Mouse (Mus musculus): Measurements from ENCODE around the gene Srgap3. TPM values are rescaled to one million over a fixed set of nuclear protein-coding genes. Genes with fewer than 3 reads are reported as not detected.

The Srgap3 gene
- polyA plus RNA-seq, 1 experiment = 77.3 TPM

DNA sequence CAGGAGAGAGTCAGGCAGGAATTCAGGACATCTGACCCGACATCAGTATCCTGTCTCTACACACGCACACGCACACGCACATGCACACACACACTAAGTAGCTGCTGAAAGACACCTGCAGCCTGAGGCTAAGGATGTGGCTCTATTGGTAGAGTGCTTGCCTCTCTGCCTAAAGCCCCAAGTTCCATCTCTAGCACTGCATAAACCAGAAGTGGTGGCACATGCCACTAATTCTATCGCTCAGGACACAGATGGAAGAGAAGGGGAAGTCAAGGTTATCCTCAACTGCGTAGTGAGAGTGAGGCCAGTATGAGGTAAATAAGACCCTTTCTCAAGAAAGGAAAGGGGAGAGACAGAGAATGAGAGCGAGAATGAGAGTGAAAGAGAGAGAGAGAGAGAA lies 6.8 kb upstream of the Srgap3 start:
- TF ChIP-seq CTCF (IDR thresholded peaks at IDR 0.05; ENCODE audit: insufficient read depth, low read depth, low read length) = no peak
- no peak for TF ChIP-seq POLR2A (IDR thresholded peaks at IDR 0.05; ENCODE audit: insufficient read depth, low read depth, low read length)
- peaks cover 5% of the 10 kb centered on the region for H3K4me1 ChIP-seq (ENCODE audit: control insufficient read depth, insufficient read depth, low read length)
- H3K4me3 ChIP-seq (ENCODE audit: insufficient read depth, low read depth, low read length) = no peak overlapping the region
- WGBS = 93% methylated on average over 7 of the region's 7 CpGs
- H3K27ac ChIP-seq (ENCODE audit: insufficient read depth, low read depth, low read length) = no peak overlapping the region

DNA sequence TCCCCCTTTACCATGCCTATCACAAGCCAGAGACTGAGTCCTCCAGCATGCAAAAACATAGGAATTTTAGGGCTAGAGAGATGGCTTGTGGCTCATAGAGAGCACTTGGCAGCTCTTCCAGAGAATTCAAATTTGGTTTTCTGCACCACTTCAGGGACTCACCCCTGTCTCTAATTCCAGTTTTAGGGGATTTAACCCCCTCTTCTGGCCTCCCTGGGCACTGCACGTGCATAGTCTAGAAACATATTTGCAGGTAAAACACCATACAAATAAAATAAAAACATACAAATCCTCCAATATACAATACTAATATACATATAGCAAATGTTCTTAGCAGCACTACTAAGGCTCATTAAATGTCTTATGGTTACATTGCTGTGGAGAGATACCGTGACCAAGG lies 4.2 kb upstream of the Srgap3 start:
- no peak overlapping the region for H3K4me3 ChIP-seq (ENCODE audit: insufficient read depth, low read depth, low read length)
- WGBS = 91% methylated on average over 2 of the region's 2 CpGs
- TF ChIP-seq CTCF (IDR thresholded peaks at IDR 0.05; ENCODE audit: insufficient read depth, low read depth, low read length) (no peak), POLR2A (IDR thresholded peaks at IDR 0.05; ENCODE audit: insufficient read depth, low read depth, low read length) (no peak)
- no peak overlapping the region for H3K27ac ChIP-seq (ENCODE audit: insufficient read depth, low read depth, low read length)
- H3K4me1 ChIP-seq (ENCODE audit: control insufficient read depth, insufficient read depth, low read length) = 0 out of 2 replicates have a peak, but pooled peaks cover 4% of the 10 kb centered on the region

DNA sequence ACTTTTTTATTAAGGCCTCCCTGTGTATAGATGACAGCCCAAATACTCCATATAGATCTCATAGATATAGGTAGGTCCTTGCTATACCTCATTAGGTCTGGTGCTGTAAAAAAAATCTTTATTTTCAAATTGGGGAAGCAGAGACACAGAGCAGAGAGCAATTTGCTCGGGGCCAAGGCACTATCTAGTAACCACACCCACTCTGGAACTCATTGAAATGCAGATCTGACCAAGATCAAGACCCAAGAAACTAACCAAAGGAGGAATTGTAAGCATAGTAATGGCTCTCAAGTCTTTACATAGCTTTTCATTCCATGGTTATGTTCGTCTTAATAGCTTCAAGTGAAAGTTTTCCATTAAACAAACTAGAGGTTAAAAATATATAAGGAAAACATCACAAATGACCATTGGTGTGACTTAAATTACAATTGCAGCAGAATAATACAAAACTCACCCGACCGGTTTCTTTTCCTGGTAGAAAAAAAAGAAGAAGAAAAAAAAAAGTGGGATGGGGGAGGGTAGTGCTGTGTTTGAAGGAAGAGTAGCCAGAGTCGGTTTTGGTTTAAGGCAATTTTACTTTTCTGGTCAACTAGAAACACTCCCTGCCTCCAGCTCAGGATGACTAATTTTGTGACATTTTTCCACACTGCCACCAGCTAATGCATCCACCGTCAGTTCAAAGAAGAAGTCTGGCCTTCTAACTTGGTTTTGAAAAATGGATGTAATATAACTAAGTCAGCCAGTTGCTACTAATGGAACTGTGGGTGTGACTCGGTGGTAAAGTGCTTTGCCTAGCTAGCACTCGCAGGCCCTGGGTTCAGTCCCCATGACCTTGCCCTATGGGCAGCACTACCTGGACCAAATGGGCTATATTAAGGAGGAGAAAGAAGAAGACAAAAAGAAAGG lies 3.4 kb upstream of the Srgap3 start:
- Histone ChIP-seq H3K4me1 (ENCODE audit: control insufficient read depth, insufficient read depth, low read length) (0 out of 2 replicates have a peak, but pooled peaks cover 4% of the 10 kb centered on the region), H3K4me3 (ENCODE audit: insufficient read depth, low read depth, low read length) (no peak overlapping the region), H3K27ac (ENCODE audit: insufficient read depth, low read depth, low read length) (no peak overlapping the region)
- 69% methylated on average over 8 of the region's 8 CpGs for WGBS
- TF ChIP-seq POLR2A (IDR thresholded peaks at IDR 0.05; ENCODE audit: insufficient read depth, low read depth, low read length) (no peak), CTCF (IDR thresholded peaks at IDR 0.05; ENCODE audit: insufficient read depth, low read depth, low read length) (no peak)

DNA sequence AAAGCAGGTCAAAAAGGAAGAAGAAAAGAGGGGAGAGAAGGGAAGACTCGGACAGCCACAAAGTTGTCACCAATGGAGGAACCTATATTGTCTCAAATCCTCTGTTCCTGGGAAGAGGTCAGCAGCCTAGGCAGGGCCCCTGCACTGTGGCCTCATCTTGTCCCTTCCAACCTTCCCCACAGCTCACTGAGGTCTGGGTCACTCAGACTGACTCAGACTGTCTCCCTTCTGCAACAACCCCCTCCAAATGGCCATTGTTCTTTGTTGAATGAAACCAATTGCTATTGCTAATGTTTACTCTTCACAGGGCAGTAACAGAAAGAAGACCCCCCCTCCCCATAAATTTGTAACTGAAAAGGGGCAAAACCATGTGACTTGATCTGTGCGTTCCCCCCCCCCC lies 2.2 kb upstream of the Srgap3 start:
- peaks cover 4% of the 10 kb centered on the region; the same call in 1 of the 2 replicates for H3K4me1 ChIP-seq (ENCODE audit: control insufficient read depth, insufficient read depth, low read length)
- WGBS = 72% methylated on average over 2 of the region's 2 CpGs
- TF ChIP-seq POLR2A (IDR thresholded peaks at IDR 0.05; ENCODE audit: insufficient read depth, low read depth, low read length) = no peak
- TF ChIP-seq CTCF (IDR thresholded peaks at IDR 0.05; ENCODE audit: insufficient read depth, low read depth, low read length) = no peak
- no peak overlapping the region for H3K4me3 ChIP-seq (ENCODE audit: insufficient read depth, low read depth, low read length)
- H3K27ac ChIP-seq (ENCODE audit: insufficient read depth, low read depth, low read length) = no peak overlapping the region

DNA sequence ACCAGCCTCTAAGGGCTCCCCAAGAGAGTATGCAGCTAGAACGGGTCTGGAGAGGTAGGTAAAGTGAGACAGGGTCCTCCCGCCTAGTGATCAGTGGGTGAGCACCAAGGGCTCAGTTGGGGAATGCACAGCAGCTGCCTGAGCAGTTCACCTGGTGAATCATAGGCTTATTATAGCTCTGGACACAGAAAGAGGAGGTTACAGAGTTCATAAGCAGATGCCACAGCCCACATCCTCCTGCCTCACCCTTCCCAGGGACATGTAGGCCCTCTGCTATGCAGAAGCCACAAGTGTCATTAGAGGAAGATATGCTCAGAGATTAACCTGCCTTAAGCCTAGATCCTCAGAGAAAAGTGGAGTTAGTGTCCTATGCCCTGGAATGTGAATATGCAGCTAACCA lies 1.4 kb upstream of the Srgap3 start:
- Histone ChIP-seq H3K27ac (ENCODE audit: insufficient read depth, low read depth, low read length) (no peak overlapping the region), H3K4me1 (ENCODE audit: control insufficient read depth, insufficient read depth, low read length) (peaks cover 9% of the 10 kb centered on the region), H3K4me3 (ENCODE audit: insufficient read depth, low read depth, low read length) (no peak overlapping the region)
- TF ChIP-seq POLR2A (IDR thresholded peaks at IDR 0.05; ENCODE audit: insufficient read depth, low read depth, low read length) (no peak), CTCF (IDR thresholded peaks at IDR 0.05; ENCODE audit: insufficient read depth, low read depth, low read length) (no peak)
- 81% methylated on average over 2 of the region's 2 CpGs for WGBS

DNA sequence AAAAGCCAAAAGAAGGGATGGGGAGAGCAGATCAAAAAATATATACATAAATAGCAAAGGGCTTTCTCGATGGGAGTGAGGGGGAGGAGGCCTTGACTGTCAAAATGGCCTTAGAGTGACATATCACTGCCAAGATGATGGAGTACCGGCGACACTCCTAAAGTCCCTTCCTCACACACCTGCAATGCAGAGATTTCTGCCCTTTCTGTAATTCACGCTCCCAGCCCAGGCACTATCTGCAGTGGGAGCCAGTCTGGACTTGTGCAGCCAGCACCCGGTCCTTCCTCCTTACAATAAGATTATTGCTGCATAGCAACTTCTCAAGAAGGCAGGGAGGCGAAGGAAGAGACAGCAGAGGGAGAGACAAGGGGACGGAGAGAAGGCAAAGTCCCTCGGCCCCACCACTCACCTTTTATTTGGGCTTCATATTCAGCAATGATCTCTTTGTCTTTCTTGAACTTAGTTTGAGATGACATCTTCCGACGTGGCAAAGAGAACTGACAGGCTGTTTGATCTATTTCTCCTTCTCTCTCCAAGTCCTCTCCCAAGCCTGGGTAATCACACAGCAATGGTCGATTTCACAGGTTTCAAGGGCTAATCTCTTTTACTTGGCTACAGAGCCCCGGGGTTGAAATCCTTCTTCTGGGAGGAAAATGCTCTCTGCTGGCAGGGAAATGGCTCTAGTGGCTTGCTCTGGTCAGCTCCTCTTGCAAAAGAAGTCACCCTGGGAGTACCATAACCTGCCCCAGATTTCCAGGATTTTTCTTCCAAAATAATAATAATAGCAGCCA lies 850 bp downstream of the Srgap3 start:
- Histone ChIP-seq H3K27ac (ENCODE audit: insufficient read depth, low read depth, low read length) (peak overlapping the region; percentile 93), H3K4me1 (ENCODE audit: control insufficient read depth, insufficient read depth, low read length) (peaks cover 13% of the 10 kb centered on the region), H3K4me3 (ENCODE audit: insufficient read depth, low read depth, low read length) (peak overlapping the region; percentile 88)
- WGBS = 2% methylated on average over 12 of the region's 12 CpGs
- TF ChIP-seq POLR2A (IDR thresholded peaks at IDR 0.05; ENCODE audit: insufficient read depth, low read depth, low read length) (no peak), CTCF (IDR thresholded peaks at IDR 0.05; ENCODE audit: insufficient read depth, low read depth, low read length) (no peak)

DNA sequence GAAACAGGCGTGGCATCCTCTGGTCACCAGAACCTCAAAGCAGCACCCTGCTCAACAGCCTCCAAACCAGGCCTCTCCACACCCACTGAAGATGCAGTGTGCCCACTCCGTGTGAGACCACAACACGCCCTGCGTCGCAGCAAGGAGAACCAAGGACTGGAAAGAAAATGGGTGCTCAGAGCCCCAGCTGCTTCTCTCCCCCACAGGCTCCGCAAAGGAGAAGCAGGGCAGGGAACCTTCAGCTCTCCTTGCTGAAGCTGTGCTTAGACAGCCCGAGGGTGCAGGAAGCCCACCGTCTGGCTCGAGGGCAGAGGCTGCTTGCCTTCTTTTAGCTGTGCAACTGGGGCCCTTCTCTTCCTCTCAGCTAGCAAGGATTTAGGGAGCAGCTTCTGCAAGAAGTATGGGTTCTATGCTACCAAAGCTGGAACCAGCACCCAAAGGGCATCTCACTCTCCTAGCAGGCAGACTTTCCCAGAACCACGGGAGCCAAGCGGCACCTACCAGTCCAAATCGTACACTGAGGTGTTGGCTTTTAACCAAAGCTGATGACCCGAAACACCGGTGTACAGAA lies 1.8 kb downstream of the Srgap3 start:
- H3K4me3 ChIP-seq (ENCODE audit: insufficient read depth, low read depth, low read length) = peak overlapping the region; percentile 96
- no peak for TF ChIP-seq CTCF (IDR thresholded peaks at IDR 0.05; ENCODE audit: insufficient read depth, low read depth, low read length)
- TF ChIP-seq POLR2A (IDR thresholded peaks at IDR 0.05; ENCODE audit: insufficient read depth, low read depth, low read length) = no peak
- peak overlapping the region; percentile 97 for H3K27ac ChIP-seq (ENCODE audit: insufficient read depth, low read depth, low read length)
- H3K4me1 ChIP-seq (ENCODE audit: control insufficient read depth, insufficient read depth, low read length) = peaks cover 21% of the 10 kb centered on the region
- WGBS = 3% methylated on average over 14 of the region's 14 CpGs

DNA sequence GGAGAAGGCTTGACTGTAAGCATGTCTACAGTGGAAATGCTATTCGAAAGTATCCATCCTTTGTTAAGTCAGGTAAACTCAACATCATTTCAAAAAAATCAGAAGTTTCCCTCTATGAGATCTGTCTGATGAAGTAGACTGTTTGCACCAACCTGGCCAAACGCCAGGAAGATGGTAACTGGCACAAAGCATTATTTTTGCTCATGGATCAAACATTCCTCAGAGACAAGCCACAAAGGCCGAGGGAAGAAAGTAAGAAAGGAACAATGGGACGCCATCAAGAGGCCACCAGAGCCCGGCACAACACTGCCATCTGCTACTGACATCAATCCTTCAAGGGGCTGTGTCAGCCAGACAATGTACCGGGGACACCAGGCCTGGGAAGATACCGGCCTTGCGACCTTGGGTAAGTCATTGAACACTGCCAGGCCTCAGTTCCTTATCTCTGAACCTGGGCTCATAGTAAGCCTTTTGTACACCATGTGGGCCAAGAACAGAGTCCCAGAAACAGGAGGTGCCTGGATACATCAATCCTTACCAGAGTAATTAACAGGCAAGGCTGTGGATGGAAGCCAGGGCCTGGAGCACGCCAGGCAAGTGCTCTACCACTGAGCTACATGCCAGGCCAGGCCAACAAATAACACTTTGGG lies 3.3 kb downstream of the Srgap3 start:
- peaks cover 27% of the 10 kb centered on the region for H3K4me1 ChIP-seq (ENCODE audit: control insufficient read depth, insufficient read depth, low read length)
- peak overlapping the region; percentile 33 for H3K4me3 ChIP-seq (ENCODE audit: insufficient read depth, low read depth, low read length)
- TF ChIP-seq POLR2A (IDR thresholded peaks at IDR 0.05; ENCODE audit: insufficient read depth, low read depth, low read length) (no peak), CTCF (IDR thresholded peaks at IDR 0.05; ENCODE audit: insufficient read depth, low read depth, low read length) (no peak)
- H3K27ac ChIP-seq (ENCODE audit: insufficient read depth, low read depth, low read length) = no peak overlapping the region
- WGBS = 45% methylated on average over 9 of the region's 9 CpGs
